Mouse (Mus musculus) ES-CJ7 (cell line): ENCODE data around the gene Lifr.
A peak's percentile ranks its signal among the peaks of the same experiment; 100 is the strongest.

Source experiments
- DNase-seq: peaks from one replicate; pipeline ENCODE4 v3.0.0; 2011; ENCODE audit warnings: low read depth, low spot score

Gene Lifr

DNA sequence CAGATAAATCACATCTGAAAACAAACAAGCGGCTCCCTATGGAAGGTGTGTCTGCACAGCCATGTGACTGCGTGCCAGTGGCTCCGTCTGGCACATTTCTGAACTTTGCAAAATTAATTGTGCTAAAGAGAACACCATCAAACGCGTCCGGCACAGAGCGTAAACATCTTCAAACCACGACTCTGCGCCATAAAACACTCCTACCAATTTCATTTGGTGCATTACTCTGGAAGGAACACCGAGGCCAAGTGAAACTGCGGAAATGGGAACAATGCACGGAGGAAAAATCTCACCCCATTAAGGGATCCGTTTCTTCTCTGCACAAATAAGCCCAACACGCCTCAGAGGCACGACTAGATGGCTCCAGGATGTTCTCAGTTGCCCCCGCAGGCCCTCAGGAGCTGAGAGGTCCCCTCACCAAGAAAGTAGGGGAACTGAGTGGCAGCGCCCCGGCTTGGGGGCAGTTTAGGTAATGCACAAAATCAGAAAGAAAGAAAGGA lies 38.3 kb downstream of the Lifr start:
- peak; percentile 35 for DNase-seq

DNA sequence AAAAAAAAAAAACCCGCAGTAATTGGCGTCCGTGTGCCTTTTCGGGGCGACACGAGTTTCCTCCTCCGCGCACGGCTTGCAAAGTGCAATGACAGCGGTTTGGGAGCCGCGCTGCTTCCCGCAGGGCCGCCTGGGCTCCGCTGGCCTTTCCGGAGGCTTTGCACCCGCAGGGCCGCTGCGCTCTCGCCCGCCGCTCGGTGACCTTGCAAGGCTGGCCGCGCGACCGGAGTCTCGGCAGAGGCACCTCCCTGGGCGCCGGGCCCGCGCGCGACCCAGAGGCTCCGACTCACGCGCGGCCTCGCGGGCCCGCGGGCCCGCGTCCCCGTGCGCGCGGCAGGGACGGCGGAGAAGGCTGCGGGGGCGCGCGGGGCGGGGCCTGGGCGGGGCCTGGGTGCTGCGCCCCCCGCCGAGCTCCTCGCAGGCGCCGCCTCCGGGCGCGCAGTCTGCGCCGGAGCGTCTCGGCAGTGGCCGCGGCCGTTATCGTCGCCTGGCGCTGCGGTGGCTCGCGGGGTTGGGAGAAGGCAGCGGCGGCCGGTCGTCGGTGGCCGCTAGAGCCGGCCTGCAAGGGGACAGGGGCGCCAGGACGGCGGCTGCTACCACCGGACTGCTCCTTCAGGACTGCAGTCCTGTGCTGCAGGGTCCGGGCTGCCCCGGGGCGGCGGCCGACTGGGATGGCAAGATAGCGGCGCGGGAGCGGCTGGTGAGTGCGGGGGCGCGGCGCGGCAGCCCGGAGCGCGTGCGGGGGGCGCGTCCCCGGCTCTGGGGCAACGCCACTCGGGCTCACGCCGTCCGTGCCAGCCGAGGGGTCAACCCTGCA lies 38.9 kb downstream of the Lifr start:
- peak; percentile 66 for DNase-seq

DNA sequence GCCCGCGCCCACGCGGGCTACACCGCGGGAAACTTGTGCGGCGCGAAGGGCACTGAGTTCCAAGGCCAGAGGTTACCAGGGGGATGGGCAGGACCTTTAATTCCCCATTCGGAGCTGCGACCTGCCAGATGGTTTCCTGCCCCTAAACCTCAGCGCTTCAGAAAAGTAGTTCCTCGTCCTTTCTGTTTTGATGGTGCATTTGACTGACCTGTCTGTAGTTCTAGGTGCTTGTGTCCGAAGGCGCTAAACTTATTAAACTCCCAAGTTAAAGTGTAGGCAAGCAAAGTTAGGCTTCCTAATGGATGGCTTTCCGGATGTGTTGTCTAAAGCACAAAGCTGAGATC lies 39.5 kb downstream of the Lifr start:
- DNase-seq: peak; percentile 41

DNA sequence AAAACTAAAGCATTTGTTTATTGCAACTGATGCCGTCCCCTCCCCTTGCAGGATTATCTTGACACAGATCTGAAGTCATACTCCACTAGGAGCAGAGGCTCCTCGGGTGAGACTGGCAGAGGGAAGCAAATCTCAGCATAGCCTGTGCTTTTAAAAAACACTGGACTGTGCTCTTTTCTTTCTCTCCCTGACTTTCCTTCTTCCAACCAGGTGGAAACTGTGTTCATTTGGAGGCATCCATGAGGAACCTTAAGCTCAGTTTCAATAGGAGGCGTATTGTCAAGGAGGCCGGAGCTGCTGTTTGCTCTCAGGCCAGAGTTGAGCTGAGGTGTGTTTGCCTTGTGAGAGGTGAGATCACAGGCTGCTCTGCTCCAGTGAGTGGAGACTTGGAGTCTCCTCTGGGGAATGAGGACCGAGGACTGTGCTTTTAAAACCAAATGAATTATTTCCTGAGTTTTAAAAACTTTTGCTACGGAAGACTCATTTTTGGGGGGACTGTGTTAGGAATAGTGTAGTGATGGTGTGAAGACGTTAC lies 40.3 kb downstream of the Lifr start:
- DNase-seq: no peak

DNA sequence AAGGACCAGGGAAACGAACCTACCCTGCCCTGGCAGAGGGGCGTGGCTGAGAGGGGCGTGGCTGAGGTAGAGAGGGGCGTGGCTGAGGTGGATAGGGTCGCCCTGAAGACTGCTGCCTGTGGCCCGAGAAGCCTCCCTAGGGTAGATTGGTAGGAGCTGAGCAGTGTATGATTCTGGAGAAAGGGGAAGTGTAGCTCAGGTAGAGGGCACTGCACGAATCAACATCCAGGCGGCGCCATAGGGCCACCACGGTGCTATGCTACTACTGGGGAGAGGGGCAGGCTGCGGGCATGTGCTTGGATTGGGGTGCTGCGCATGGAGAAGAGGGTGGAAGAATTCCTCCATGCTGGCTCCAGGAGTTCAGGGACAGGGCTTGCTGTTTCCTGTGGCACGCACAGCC lies 42.3 kb downstream of the Lifr start:
- DNase-seq: peak; percentile 89

DNA sequence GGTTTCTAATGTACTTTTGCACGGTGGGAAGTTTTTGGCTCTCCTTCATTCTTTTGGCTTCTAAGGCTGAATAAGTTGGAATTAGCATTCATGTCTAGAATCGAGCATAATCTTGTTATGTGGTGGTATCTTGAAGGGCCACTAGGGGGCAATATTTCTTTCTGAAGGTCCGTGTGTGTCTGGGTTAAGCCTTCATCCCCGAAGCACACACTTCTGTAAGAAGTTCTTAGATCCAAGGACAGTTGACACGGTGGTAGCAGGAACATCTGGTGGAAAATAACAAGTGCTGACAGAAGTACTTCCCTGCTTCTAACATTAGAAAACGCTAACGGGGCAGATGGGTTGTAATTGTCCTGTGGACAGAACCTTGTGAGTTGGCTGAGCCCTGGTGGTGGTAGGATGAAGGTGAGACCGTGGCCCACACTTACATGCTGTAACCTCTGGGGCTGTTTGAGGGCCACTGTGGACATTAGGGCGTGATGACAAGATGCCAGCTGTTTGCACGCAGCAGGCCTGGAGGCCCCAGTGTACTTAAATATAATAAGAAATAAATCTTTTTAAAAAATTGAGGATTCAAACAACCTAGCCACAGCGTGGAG lies 44.1 kb downstream of the Lifr start:
- peak; percentile 72 for DNase-seq

DNA sequence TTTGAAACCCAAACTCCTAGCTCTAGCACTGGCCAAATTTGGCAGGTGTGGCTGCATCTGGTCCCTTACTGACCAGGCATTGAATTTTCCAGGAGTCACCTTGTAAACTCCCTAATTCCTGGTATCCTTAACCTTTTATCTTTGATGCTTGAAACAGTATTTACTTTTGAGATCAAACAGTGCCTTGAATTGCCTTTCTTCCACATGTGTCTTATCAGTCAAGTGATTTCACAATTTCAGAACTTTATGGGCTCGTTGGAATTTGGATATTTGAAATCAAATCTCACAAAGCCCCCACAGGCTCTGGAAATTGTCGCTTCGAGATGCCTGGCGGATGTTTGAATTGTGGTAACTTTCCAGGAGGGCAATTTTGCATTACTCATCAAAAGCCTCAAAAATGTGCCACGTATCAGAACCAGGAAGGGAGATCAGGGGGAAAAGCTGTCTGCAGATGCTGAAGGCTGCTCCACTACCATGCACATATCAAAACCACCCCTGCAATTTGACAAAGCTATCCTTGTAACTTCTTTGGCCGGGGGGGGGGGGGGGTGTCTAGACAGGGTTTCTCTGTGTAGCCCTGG lies 45.7 kb downstream of the Lifr start:
- DNase-seq: no peak

DNA sequence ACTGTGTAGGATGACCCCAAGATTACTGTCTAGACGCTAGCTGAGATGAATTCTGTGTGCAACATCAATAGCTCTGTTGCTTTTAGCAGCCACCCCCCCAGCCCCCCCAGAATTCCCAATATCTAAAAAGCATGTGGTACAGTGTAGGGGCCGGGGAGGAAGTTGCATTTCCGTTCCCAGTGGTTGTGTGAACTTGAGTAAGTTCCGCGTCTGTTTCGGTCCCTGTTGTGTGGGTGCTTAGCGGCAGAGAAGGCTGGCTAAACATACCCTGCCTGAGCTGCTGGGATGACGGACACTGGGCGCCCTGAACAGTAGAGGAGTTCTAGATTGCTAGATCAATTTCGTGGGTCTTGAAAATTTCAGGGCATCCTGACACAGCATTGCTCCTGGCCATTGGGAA lies 46.5 kb downstream of the Lifr start:
- no peak for DNase-seq

DNA sequence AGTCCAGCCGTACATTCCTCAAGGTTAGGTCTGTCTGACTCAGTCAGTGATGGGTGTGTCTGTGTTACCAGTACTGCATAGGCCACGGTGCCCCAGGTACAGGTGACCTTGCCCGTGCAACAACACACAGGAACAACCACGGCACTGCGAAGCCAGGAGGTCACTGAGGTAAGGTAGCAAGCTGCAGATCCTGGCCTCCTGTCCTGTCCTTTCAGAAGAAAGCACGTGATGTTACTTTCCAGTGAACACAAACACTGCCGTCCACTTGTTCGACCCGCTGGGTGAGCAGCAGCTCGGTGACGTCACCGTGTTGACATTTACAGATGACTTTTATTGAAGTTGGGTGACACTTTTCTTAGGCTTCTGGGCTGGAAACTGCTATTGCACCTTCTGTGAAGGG lies 47.2 kb downstream of the Lifr start:
- DNase-seq: no peak

DNA sequence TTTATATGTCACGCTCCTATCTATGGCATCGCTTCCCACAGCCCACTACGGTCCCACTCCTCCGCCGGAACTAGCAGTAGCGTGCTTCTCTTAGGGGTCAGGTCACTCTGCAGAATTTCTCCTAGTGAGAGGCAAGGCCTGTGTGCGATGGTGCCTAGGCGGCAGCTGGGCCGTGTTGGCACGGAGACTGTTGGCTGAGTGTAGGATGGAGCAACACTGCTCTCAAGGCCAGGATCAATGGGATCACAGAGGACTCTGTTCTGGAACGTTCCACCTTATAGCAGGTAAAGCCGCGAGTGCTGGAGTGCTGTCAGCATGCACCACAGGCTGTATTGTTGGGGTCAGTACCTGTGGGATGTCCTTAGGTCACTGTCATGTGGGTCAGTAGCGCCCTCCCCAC lies 48.1 kb downstream of the Lifr start:
- DNase-seq: no peak

DNA sequence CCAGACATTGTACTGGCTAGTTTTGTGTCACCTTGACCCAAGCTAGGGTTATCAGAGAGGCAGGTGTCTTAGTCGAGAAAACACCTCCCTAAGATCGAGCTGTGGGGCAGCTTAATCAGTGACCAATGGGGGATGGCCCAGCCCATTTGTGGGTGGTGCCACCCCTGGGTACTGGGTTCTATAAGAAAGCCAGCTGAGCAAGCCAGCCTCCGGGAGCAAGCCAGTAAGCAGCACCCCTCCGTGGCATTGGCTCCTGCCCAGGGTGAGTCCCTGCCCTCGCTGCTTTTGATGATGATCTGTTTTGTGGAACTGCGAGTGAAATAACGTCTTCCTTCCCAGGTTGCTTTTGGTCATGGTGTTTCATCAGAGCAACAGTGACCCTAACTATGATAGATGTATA lies 49.9 kb downstream of the Lifr start:
- no peak for DNase-seq

DNA sequence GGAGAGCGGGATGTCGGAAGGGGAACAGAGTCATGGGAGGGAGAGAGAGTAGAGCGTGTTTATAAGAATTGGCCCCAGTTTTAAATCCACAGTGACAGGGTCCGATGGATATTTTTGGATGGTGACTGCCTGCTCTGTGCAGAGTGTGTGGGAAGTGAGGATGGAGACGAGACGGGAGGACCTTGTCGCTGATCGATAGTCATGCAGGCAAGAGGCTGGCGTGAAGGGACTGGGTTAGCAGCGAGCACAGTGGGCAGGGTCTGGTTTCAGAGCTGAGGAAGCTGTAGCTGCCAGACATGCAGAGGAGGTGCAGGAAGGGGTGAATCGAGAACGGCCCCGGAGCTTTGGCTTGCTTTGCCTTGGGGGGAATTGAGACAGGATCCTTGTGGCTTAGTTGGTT lies 50.8 kb downstream of the Lifr start:
- DNase-seq: no peak

DNA sequence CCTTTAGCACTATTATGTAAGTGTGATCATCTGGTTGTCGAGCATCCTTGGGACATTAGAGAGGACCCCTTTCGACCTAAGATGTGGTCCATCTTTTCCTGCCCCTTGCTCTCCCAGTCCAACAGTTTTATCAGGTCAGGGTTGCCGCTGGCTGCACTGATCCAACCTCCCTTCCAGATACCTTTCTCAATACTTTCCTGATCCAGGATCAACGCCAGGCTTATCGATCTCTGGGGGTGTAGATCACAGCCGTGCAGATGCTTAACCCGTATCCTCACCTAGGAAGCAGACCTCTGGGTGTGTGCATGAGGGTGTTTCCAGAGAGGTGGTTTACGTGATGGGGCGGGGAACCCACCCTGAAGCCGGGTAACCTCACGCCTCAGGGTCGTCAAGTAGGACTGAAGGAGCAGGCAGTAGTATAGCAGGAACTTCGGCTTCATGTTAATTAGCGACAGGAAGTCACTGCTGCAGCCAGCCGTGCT lies 53.3 kb downstream of the Lifr start:
- no peak for DNase-seq

DNA sequence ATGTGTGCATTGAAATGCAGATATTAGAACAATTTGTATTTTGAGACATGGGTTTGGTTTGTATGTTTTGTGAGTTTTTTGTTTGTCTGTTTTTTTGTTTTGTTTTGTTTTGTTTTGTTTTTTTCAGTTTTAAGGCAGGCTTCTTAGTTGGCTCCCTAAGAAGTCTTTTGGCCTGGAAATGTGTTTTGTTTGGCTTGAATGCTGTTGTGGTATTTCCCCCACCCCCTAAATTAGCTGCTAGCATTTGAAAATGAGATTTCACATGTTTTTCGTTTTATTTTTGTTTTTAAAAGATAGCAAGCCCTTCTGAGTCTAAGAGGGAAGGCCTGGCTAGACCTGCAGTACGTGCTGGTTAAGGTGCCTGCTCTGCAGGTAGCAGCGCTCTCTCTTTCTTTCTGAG lies 54.1 kb downstream of the Lifr start:
- no peak for DNase-seq

DNA sequence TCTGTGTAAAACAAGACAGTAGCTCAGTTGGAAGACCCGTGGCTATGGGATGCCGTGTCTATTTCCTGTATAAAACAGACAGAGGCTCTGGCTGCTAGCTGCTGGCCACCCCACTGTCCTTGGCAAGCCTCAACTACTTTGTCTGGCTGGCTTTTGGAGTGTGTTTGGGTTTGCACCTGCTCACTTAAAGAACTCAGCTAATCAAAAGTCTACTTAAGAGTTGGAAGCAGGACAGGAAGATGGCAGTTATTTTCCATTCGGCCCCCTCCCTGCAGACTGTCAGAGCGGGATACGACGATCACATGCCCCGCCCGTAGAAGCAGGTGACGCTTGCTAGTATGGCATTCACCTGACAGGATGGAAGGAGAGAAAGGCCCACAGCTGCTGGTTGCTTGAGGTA lies 54.5 kb downstream of the Lifr start:
- DNase-seq: no peak

DNA sequence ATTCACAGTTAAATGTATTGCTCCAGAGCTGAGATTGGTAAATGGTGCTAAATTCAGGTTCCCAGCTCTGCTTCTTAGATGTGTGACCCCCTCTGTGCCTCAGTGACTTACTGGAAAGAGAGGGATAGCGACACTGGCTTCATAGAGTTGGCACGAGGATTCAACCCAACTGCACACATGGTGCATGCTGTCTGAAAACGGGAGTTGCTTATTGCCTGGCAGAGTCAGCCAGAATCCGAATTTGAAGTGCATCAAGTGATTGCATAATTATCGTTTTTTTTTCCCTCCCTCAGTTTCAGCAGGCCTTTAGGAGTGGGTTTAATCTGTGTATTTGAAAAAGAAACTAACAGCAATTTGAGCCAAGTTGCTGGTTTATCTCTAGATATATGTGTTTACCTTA lies 55.1 kb downstream of the Lifr start:
- no peak for DNase-seq

DNA sequence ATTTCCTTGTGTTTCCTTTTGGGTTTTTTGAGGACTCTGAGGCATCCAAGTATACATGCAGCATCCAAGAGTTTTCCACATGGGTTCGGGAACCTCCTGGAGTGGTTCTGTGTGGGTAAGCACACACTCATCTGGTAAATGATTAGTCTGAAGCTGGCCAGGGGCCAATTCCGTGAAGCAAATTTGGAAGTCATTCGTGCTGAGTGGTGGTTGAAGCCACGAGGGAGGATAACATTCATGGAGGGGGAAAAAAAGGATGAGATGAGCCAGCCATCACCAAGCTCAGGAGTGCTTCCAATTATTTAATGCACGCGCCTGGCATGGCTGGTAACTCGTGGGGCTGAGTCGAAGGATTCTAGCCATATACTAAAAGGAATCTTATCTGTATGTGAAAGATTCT lies 56.1 kb downstream of the Lifr start:
- no peak for DNase-seq

DNA sequence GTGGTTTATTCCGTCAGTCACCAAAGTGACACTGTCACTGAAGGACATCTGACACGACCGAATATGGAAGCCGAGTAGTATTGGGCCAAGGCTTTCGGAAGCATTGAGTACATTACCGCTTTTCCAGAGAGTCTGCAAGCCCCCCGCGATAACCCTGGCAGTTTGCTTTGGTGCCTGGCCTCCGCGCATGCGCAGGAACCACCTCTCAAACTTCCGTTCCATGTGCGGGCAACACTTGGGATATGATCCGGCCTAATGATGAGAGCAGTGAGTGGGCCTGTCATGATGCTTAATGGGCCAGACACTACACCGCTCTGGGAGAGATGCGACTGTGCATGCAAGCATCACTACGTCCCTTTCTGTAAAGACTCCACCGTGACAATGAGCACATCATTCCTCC lies 59.4 kb downstream of the Lifr start:
- no peak for DNase-seq

DNA sequence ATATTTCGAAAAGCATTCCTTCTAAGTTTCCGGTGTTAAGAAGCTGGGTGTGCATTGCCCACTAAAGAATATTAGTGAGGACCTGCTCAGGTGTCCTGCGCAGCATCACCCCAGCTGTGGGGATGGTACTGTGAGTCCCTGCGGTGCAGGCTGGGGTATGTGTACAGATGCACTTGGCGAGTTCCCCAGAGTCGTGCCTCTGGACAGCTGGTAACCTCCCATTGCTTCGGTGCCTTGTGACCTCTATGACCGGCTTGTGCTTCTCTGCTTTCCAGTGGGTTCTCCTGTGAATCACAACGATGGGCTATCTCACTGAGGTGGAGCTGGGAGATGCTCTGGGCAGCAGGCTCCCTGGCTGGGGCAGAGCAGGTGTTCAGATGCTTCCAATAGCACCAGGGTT lies 60.2 kb downstream of the Lifr start:
- no peak for DNase-seq

DNA sequence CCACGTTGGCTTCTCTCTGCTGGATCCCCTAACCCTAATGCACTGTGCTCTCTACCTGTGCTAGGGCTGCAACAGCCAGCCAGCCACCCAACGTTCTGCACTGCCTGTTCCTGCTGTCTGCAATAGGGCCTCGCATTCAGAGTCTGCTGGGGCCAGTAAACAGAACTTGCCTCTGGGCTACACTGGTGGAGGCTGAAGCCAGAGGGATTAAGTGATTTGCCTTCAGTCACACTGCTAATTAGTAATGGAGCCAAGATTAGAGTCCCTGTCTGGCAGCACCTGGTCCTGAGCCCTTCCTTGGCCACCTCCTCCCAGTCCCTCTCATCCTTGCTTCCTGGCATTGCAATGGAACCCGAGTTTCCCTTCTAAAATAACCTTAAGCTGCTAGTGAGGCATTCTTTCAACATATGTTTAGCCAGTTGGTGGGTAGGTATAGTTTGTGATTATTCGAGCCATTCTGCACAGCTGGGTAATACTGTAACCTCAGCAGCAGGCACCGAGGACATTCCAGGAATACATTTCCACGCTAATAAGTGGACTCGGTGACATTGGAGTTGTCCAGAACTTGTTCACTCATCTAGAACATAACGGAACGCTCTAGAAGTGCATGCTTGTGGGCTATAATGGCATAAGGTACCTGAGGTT lies 61.8 kb downstream of the Lifr start:
- DNase-seq: no peak

DNA sequence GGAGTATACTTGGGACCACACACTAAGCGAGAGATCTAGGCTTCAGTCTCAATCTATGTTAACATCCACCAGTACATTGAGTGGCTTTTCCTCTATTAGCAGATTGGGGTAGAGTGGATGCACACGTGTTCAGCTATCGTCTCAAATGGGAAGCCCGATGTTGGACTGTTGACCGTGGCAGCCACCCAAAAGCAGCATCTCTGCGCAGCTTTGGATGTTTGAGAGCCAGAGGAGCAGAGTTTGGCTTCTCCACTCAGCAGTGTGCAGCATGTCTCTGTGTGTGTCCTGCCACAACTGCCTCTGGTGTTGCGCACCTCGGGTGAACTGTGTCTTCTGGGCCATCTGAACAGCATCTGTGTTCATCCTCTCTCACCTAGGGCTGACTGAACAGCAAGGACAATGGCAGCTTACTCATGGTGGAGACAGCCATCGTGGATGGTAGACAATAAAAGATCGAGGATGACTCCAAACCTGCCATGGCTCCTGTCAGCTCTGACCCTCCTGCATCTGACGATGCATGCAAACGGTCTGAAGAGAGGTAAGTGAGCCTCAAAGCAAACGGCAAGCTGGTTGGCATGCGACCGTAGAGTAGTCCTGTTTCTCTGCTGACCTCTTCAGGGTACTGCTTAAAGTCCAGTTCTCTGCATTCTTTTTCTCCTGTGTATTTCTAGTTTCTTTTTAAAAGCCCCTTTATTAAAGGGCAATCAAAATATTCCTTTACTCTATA lies 63.8 kb downstream of the Lifr start:
- no peak for DNase-seq

DNA sequence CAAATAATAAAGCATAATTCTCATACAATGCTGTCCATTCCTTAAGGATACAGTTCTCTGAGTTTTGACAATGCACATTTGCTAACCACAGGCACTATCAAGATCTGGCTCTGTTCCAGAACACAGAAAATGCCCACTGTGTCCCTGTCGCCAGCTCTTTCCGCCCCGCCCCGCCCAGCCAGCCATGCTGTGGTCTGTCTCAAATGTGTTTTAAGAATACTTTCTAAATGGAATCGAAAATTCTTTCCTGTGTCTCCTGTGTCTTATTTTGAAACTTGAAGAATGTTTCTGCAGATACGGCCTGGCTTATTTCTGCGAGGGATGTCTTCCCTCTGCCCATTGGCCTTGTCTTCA lies 64.3 kb downstream of the Lifr start:
- no peak for DNase-seq
